Mouse (Mus musculus) adrenal gland, postnatal 14 days (tissue): ENCODE measurements around the gene Diras2. TPM values are rescaled to one million over a fixed set of nuclear protein-coding genes. Genes with fewer than 3 reads are reported as not detected.

ENCODE experiments used
- DNase-seq: peaks from one replicate; pipeline ENCODE4 v3.0.0; 2021; ENCODE audit warnings: mixed read lengths
- total RNA-seq: library from RNA; stranded (reverse); gene quantifications from 2 replicates; pipeline ENCODE4 v1.2.3, GENCODE M21; 2021

Gene Diras2
- total RNA-seq, 1 experiment from 2014 or later: 5.7 TPM

- DNase-seq: no peak
Observed at GRCm38 (mm10) chr13:52552822-52553477, 21.9 kb upstream of the Diras2 start.

GRCm38 (mm10) chr13:52551275-52551674 is 20.2 kb upstream of the Diras2 start:
- DNase-seq: no peak

DNA sequence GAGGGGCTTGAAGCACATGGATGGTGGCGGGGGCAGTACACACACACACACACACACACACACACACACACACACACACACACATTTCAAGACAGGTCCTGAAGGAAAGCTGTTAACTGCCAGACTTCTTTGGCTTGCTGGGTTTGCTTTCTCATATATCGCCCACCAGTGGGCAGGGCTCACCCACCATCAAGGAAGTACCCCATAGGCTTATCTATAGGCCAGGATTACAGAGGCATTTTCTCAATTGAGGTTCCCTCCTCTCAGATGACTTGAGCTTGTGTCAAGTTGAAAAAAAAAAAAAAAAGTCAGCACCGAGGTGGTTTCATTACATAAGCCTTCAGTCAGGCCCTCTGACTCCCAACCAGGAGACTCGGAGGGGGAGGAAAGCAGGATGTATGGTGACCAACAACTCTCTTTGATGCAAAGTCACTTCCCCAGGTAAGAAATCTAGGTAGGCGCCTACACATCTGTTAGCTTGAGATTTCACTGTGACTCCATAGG is 19.7 kb upstream of the Diras2 start:
- no peak for DNase-seq

DNA sequence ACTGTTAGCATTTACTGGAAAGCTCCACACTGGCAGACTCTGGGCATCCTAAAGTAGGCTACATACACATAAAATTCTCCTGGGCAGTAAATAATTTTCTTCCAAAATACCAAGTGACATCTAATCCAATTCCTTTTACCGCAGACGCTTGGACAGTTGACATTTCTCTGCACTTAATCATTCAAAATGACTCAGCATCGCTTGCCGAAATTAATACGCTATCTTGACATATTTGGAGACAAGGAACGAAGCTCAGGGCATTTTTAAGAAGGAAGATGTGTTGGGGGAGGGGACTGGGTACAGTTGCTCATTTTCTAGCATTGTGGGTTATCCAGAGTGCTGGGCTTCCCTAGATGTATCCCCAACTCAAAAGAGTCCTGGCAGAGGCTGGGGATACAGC is 15.2 kb upstream of the Diras2 start:
- no peak for DNase-seq

DNA sequence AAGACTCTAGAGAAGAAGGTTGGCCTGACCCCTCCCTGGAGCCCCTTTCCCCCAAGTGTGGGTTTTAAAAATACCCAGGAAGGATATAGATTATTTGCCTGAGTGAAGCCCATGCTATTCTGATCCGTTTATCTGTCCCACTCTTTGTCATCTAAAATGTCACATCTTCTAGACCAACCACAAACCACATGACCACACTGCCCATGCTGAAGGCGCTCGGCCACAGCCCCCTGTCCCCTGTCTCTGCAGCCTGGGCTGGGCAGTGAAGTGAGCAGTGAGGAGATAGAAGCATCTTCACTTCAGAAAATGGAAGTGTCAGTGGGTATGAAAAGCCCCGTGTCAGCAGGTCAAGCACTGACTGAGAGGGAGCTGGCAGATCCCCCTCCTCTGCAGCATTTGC is 11.6 kb upstream of the Diras2 start:
- DNase-seq: no peak

DNA sequence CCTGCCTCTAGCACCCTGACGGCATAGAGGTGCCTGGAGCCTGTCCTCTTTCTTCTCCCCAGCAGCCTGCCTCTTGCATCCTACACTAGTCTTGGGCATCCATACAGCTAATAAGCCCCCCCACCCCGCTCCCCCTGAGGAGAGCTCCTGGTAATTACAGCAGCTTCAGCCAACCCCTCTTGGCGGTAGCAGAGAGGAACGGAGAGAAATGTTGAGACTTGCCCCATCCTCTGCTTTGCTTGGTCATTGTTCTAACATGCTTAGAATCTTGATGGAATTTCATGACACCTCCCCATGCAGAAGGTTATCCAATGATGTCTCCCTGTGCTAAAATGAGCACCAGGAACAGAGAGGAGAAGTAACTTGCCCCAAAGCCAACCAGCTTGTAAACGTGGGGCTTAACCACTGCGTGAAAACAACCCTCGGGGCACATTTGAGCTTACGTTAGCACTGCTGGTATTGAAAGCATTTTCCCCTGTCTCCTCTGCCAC is 11.0 kb upstream of the Diras2 start:
- no peak for DNase-seq

- DNase-seq: no peak
Observed at GRCm38 (mm10) chr13:52541385-52542035, 10.4 kb upstream of the Diras2 start.

GRCm38 (mm10) chr13:52539461-52539860 is 8.4 kb upstream of the Diras2 start:
- DNase-seq: no peak

GRCm38 (mm10) chr13:52538588-52539116 is 7.6 kb upstream of the Diras2 start:
- DNase-seq: no peak

- no peak for DNase-seq
Observed at GRCm38 (mm10) chr13:52537754-52538587, 6.9 kb upstream of the Diras2 start.

GRCm38 (mm10) chr13:52535542-52535941 is 4.5 kb upstream of the Diras2 start:
- peak; percentile 79 for DNase-seq

- DNase-seq: no peak
Observed at GRCm38 (mm10) chr13:52533644-52534043, 2.6 kb upstream of the Diras2 start.

DNA sequence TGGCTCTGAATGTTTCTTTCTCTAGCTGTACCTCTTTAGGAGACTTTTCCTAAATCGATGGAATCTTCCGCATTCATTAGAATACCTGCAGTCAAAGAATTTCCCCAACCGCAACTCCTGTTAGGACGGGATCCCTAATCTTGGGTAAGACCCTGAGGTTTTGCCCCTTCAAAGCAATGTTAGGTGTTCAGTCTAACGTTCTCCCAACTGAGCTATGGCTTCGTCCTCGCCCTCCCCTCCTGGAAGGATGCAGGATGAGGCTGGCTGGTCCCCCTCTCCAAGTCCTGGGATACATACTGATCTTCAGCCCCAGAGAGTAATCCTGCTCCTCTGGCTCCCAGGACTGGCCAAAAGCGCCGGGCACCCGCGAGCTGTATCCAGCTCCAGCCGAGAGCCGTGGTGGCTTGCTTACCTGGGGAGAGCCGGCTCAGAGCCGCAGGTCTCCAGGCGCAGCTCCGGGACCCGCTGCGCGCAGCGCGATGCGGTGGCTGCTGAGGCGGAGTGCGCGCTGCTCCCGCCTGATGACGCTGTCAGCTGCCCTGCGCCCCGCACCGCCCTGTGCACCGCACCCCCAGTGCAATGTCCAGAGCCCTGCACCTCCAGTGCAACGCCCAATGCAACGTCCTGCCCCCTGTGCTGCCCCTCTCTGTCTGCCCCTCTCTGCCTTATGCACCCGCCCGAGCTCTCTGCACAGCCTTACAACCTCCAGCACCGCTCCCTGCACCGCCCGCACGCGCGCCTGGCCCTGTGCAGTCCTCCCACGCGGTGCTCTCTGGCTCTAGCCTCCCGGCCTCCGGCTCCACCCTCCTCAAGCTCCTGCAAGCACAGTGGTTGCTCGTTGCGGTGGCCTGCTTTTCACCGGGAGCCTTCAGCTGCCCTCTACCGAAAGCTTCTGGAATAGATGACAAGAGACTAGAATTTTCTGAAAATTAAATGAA is 802 bp downstream of the Diras2 start:
- peak; percentile 83 for DNase-seq

DNA sequence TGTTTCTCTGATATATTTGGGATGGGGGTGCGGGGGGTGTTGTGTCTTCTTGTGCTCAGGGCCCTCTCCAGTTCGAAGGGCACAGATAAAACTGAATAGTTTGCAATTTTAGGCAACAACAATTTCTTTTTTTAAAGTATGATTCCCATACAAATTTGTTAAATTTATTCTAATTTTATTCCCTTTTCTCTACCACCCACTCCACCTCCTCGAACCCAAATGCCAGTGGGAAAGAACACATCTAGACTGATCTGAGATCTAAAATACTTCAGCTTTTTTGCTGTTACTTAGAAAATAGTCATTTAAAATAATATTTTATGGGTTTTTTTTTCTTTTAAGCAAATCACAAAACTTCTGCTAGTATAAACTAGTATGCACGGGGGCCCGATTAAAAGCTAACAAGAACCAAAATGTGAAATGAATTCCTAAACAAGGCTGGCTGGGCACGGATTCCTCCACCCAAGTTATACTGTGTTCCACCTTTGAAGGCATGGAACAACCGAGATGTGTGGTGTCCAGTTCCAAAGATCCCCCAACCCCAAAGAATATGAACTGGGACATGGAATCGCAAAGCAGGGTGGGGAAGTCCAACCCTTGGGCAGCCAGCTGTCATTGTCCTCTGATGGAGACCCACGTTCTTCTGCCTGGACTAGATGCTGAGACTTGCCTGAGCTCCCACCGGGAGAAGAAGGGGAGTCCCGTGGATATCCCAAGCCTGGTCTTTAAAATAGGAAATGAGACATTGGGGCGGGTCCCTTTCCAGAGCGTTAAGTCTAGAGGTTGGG is 1.7 kb downstream of the Diras2 start:
- no peak for DNase-seq

GRCm38 (mm10) chr13:52528786-52529185 is 2.3 kb downstream of the Diras2 start:
- DNase-seq: no peak

DNA sequence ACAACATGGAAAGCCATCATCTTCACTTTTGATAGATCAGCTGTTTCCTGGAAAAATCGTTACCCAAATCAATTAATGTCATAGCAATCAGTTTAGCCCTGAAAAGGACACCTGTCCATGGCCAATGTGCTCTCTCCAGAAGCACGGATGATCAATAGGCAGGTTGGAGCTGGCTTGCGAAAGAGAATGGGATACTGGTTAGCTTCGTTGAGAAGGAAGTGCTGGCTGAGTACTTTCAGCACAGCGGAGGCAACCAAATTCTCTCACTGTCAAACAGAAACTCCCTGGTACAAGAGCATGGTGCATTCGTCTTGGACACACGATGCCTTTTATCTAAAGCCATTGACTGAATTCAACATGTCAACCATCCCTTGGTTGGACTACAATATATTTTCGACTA is 2.8 kb downstream of the Diras2 start:
- no peak for DNase-seq

DNA sequence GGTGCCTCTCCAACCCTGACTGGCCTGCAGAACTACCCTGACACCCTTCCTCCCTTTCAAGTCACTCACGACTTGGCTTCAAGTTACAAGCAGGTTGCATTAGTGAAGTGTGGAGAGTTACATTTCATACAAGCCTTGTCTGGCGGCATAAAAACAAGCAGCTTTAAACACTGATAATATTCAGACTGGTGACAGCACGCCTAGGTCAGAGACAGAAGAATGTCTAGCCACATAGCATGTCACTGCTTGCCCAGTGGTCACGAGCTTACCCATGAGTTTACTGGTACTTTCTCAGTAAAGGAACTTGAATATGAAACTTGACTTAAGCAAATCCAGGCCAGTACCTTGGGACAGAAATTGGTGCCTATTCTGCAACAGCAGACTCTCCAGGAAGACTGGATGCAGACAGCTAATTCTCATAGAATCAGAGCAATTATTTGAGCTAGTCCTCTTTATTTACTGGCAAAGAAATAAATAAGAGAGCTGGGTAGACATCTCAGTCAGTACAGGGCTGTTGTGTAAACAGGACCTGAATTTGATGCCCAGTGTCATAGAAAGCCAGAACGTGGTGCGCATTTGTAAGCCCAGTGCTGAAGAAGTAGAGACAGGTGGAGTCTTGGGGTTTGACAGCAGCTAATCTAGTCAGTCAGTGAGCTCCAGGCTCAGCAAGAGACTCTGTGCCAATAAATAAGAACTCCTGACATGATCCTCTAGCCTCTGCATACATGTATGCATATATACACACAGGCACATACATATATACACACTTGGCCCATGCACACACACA is 4.6 kb downstream of the Diras2 start:
- DNase-seq: no peak

DNA sequence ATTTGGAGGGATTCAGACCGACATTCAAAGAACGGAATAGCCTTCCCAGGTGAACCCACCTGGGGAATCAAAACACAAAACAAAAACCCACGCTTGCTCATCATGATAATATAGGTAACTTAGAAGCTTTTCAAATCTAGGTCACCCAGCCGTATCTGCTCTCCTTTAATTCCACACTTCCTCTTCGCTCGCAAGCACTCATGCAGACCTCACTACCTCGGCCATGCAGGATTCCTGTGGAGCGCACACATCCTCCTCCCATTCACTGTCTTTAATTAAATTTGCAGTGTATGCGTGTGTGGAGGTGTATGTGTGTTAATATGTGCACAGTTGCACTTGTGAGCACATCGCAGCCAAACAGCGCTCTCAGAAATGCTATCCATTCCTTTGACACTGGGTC is 6.8 kb downstream of the Diras2 start:
- DNase-seq: no peak

DNA sequence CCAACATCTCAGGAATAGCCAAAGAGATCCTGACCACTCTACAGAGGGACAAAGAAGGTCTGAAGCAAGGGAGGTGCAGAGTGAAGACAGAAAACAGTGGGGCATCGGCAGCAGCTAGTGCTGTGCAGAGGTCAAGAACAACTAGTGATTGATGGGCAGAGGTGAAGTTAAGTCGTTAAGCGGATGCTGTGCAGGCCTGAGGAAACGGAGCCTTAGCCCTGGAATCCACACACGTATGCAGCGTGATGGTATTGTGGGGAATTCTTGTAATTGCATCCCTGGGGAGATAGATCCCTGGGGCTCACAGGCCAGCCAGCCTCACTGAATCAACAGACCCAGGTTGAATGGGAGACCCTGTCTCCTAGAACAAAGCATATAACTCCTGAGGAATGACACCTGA is 9.9 kb downstream of the Diras2 start:
- no peak for DNase-seq

- DNase-seq: no peak
Observed at GRCm38 (mm10) chr13:52519425-52519824, 11.7 kb downstream of the Diras2 start.
